Mouse (Mus musculus) forebrain, embryonic 13.5 days (tissue): Measurements from ENCODE around the gene Psmb7. TPM values are rescaled to one million over a fixed set of nuclear protein-coding genes. Genes with fewer than 3 reads are reported as not detected.

Experiments used
- ATAC-seq: fragments of 200-750 bp; cut with Nextera tagmentation; 2 replicates; pipeline ENCODE4 v1.8.0; 2017
- H3K27ac ChIP-seq: fragments of 300-500 bp; sonication (generic); 2 replicates; pipeline ENCODE4 v1.5.1; 2015; ENCODE audit warnings: inconsistent platforms, mild to moderate bottlenecking, moderate library complexity
- H3K27me3 ChIP-seq: fragments of 300-500 bp; sonication (generic); 2 replicates; pipeline ENCODE4 v1.6.1; 2015; ENCODE audit warnings: mild to moderate bottlenecking, inconsistent platforms
- H3K36me3 ChIP-seq: fragments of 300-500 bp; sonication (generic); 2 replicates; pipeline ENCODE4 v1.6.1; 2015; ENCODE audit warnings: mild to moderate bottlenecking, inconsistent platforms; ENCODE audit not compliant: poor library complexity, severe bottlenecking
- H3K4me1 ChIP-seq: fragments of 300-500 bp; sonication (generic); 2 replicates; pipeline ENCODE4 v1.6.1; 2015; ENCODE audit warnings: inconsistent platforms
- H3K4me2 ChIP-seq: fragments of 300-500 bp; sonication (generic); 2 replicates; pipeline ENCODE4 v1.6.1; 2015; ENCODE audit warnings: inconsistent platforms, mild to moderate bottlenecking, moderate library complexity
- H3K4me3 ChIP-seq: fragments of 300-500 bp; sonication (generic); 2 replicates; pipeline ENCODE4 v1.5.1; 2015; ENCODE audit warnings: mild to moderate bottlenecking, inconsistent platforms
- H3K9ac ChIP-seq: fragments of 300-500 bp; sonication (generic); 2 replicates; pipeline ENCODE4 v1.6.1; 2015; ENCODE audit warnings: mild to moderate bottlenecking, inconsistent platforms
- H3K9me3 ChIP-seq: fragments of 300-500 bp; sonication (generic); replicated peaks from 2 replicates; pipeline ENCODE4 v1.6.1; 2016; ENCODE audit warnings: inconsistent platforms
- WGBS: fragments of 180-500 bp; shearing (Covaris S2); methylation state at CpG from one replicate; pipeline ENCODE4 v1.1.7; 2015; 5-methylcytosine and 5-hydroxymethylcytosine counted together
- polyA plus RNA-seq: library from polyadenylated mRNA; unstranded; fragments of >200 nt; fragmentation: Nextera tagmentation; extraction: Ambion mirVana; gene quantifications from 2 replicates; pipeline ENCODE4 v1.2.1, GENCODE M21; 2015

Gene Psmb7
- polyA plus RNA-seq, 1 experiment from 2014 or later = 354 TPM

- peaks cover 13% of the 10 kb centered on the region for H3K36me3 ChIP-seq
- no peak overlapping the region for H3K9ac ChIP-seq
- H3K27ac ChIP-seq = no peak overlapping the region
- H3K4me3 ChIP-seq = no peak overlapping the region
- H3K9me3 ChIP-seq = no peaks in the 10 kb centered on the region
- 91% methylated on average over 6 of the region's 6 CpGs for WGBS
- no peaks in the 10 kb centered on the region for H3K27me3 ChIP-seq
- peaks cover 73% of the 10 kb centered on the region for H3K4me1 ChIP-seq
- no peak overlapping the region for H3K4me2 ChIP-seq
- ATAC-seq = no peak
Observed at GRCm38 (mm10) chr2:38612596-38612995, 31.3 kb downstream of the Psmb7 start.

GRCm38 (mm10) chr2:38610161-38610560 lies 33.7 kb downstream of the Psmb7 start:
- no peak overlapping the region for H3K4me2 ChIP-seq
- H3K4me1 ChIP-seq = peaks cover 50% of the 10 kb centered on the region
- peak overlapping the region; percentile 55; the same call in 1 of the 2 replicates for H3K27ac ChIP-seq
- no peak for ATAC-seq
- 85% methylated on average over 2 of the region's 2 CpGs for WGBS
- no peak overlapping the region for H3K9ac ChIP-seq
- peaks cover 20% of the 10 kb centered on the region for H3K36me3 ChIP-seq
- no peaks in the 10 kb centered on the region for H3K9me3 ChIP-seq
- no peak overlapping the region for H3K4me3 ChIP-seq
- no peaks in the 10 kb centered on the region for H3K27me3 ChIP-seq

- no peak overlapping the region for H3K4me3 ChIP-seq
- H3K27ac ChIP-seq = peak overlapping the region; percentile 72
- ATAC-seq = peak; percentile 81
- peak overlapping the region; percentile 14; the same call in 1 of the 2 replicates for H3K4me2 ChIP-seq
- WGBS = 17% methylated on average over 11 of the region's 11 CpGs
- H3K9me3 ChIP-seq = no peaks in the 10 kb centered on the region
- no peaks in the 10 kb centered on the region for H3K27me3 ChIP-seq
- H3K4me1 ChIP-seq = peaks cover 42% of the 10 kb centered on the region
- no peak overlapping the region; the same call in 1 of the 2 replicates for H3K9ac ChIP-seq
- peaks cover 20% of the 10 kb centered on the region for H3K36me3 ChIP-seq
Observed at GRCm38 (mm10) chr2:38609310-38609709, 34.6 kb downstream of the Psmb7 start.

- Histone ChIP-seq H3K9ac (no peak overlapping the region; the same call in 1 of the 2 replicates), H3K9me3 (no peaks in the 10 kb centered on the region), H3K4me3 (no peak overlapping the region), H3K4me1 (peaks cover 41% of the 10 kb centered on the region), H3K36me3 (peaks cover 20% of the 10 kb centered on the region), H3K27ac (peak overlapping the region; percentile 72), H3K27me3 (no peaks in the 10 kb centered on the region), H3K4me2 (peak overlapping the region; percentile 14; the same call in 1 of the 2 replicates)
- ATAC-seq = peak; percentile 26
- 46% methylated on average over 5 of the region's 5 CpGs for WGBS
Observed at GRCm38 (mm10) chr2:38608831-38609309, 35.0 kb downstream of the Psmb7 start.

GRCm38 (mm10) chr2:38607716-38608115 lies 36.2 kb downstream of the Psmb7 start:
- Histone ChIP-seq H3K9ac (no peak overlapping the region), H3K36me3 (peaks cover 14% of the 10 kb centered on the region), H3K27me3 (no peaks in the 10 kb centered on the region), H3K9me3 (no peaks in the 10 kb centered on the region), H3K27ac (no peak overlapping the region), H3K4me2 (no peak overlapping the region), H3K4me3 (no peak overlapping the region), H3K4me1 (peaks cover 35% of the 10 kb centered on the region)
- 94% methylated on average over 1 of the region's 1 CpGs for WGBS
- ATAC-seq = no peak

GRCm38 (mm10) chr2:38600842-38601241 lies 43.0 kb downstream of the Psmb7 start:
- Histone ChIP-seq H3K27me3 (no peaks in the 10 kb centered on the region), H3K4me1 (0 out of 2 replicates have a peak, but pooled peaks cover 4% of the 10 kb centered on the region), H3K9me3 (no peaks in the 10 kb centered on the region), H3K27ac (no peak overlapping the region), H3K4me3 (no peak overlapping the region), H3K4me2 (no peak overlapping the region), H3K36me3 (0 out of 2 replicates have a peak, but pooled peaks cover 3% of the 10 kb centered on the region), H3K9ac (no peak overlapping the region)
- ATAC-seq = no peak

- Histone ChIP-seq H3K4me2 (no peak overlapping the region), H3K27ac (no peak overlapping the region), H3K9me3 (no peaks in the 10 kb centered on the region), H3K36me3 (0 out of 2 replicates have a peak, but pooled peaks cover 3% of the 10 kb centered on the region), H3K27me3 (no peaks in the 10 kb centered on the region), H3K4me3 (no peak overlapping the region), H3K4me1 (peaks cover 7% of the 10 kb centered on the region; the same call in 1 of the 2 replicates), H3K9ac (no peak overlapping the region)
- no peak for ATAC-seq
- 86% methylated on average over 2 of the region's 2 CpGs for WGBS
Observed at GRCm38 (mm10) chr2:38598395-38598794, 45.5 kb downstream of the Psmb7 start.

- no peaks in the 10 kb centered on the region for H3K9me3 ChIP-seq
- H3K27me3 ChIP-seq = no peaks in the 10 kb centered on the region
- no peak overlapping the region for H3K27ac ChIP-seq
- 0 out of 2 replicates have a peak, but pooled peaks cover 3% of the 10 kb centered on the region for H3K36me3 ChIP-seq
- H3K9ac ChIP-seq = no peak overlapping the region
- H3K4me1 ChIP-seq = peaks cover 7% of the 10 kb centered on the region; the same call in 1 of the 2 replicates
- no peak overlapping the region for H3K4me2 ChIP-seq
- 97% methylated on average over 1 of the region's 1 CpGs for WGBS
- no peak overlapping the region for H3K4me3 ChIP-seq
- ATAC-seq = no peak
Observed at GRCm38 (mm10) chr2:38597896-38598295, 46.0 kb downstream of the Psmb7 start.

GRCm38 (mm10) chr2:38594874-38595273 lies 49.0 kb downstream of the Psmb7 start:
- Histone ChIP-seq H3K27ac (no peak overlapping the region), H3K36me3 (peaks cover 14% of the 10 kb centered on the region), H3K27me3 (no peaks in the 10 kb centered on the region), H3K9me3 (no peaks in the 10 kb centered on the region), H3K4me1 (peaks cover 21% of the 10 kb centered on the region), H3K9ac (no peak overlapping the region), H3K4me3 (no peak overlapping the region), H3K4me2 (no peak overlapping the region)
- WGBS = 64% methylated on average over 7 of the region's 7 CpGs
- ATAC-seq = no peak

GRCm38 (mm10) chr2:38591751-38592459 lies 52.0 kb downstream of the Psmb7 start:
- Histone ChIP-seq H3K27ac (0 out of 2 replicates have a peak overlapping the region, but pooled peaks have one; percentile 46), H3K9ac (no peak overlapping the region), H3K4me1 (peaks cover 26% of the 10 kb centered on the region), H3K4me3 (no peak overlapping the region), H3K36me3 (peaks cover 39% of the 10 kb centered on the region), H3K9me3 (no peaks in the 10 kb centered on the region), H3K27me3 (no peaks in the 10 kb centered on the region), H3K4me2 (no peak overlapping the region)
- 41% methylated on average over 6 of the region's 6 CpGs for WGBS
- peak; percentile 76 for ATAC-seq

GRCm38 (mm10) chr2:38586733-38587132 lies 57.2 kb downstream of the Psmb7 start:
- WGBS = 75% methylated on average over 6 of the region's 6 CpGs

GRCm38 (mm10) chr2:38585379-38585736 lies 58.5 kb downstream of the Psmb7 start:
- H3K27me3 ChIP-seq = no peaks in the 10 kb centered on the region
- H3K4me3 ChIP-seq = no peak overlapping the region
- H3K9ac ChIP-seq = no peak overlapping the region
- no peaks in the 10 kb centered on the region for H3K9me3 ChIP-seq
- peaks cover 53% of the 10 kb centered on the region for H3K36me3 ChIP-seq
- peaks cover 52% of the 10 kb centered on the region for H3K4me1 ChIP-seq
- peak overlapping the region; percentile 38; the same call in 1 of the 2 replicates for H3K4me2 ChIP-seq
- 14% methylated on average over 5 of the region's 5 CpGs for WGBS
- peak overlapping the region; percentile 86 for H3K27ac ChIP-seq
- peak; percentile 39; the same call in 1 of the 2 replicates for ATAC-seq

More at GRCm38 (mm10) chr2:38586733-38587132, 57.2 kb downstream of the Psmb7 start:
- Histone ChIP-seq H3K36me3 (peaks cover 48% of the 10 kb centered on the region), H3K27ac (peak overlapping the region; percentile 45; the same call in 1 of the 2 replicates), H3K4me1 (peaks cover 56% of the 10 kb centered on the region), H3K4me3 (no peak overlapping the region), H3K9ac (no peak overlapping the region), H3K9me3 (no peaks in the 10 kb centered on the region), H3K4me2 (no peak overlapping the region), H3K27me3 (no peaks in the 10 kb centered on the region)
- ATAC-seq = no peak
